Mouse (Mus musculus): ENCODE results near the gene Folr2. TPM values are rescaled to one million over a fixed set of nuclear protein-coding genes. Genes with fewer than 3 reads are reported as not detected.

Folr2 gene
- total RNA-seq (2021) = not detected
- long read RNA-seq, experiment 1 = 0 reads
- long read RNA-seq, experiment 2 = 0 reads

DNA sequence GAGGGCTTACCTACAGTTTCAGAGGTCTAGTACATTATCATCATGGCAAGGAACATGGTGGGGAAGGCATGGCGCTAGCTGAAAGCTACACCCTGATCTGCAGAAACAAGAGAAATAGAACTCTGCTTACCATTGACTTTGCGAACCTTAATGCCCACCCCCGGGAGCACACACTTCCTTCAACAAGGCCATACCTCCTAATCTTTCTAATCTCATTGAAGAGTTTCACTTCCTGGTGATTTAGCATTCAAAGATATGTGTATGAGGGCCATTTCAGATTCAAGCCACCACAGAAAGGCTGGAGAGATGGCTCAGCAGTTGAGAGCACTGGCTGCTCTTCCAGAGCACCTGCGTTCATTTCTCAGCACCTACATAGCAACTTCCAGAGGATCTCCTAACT lies at the start of gene Folr2:
Gene Folr2, minus strand, starts transcription at position 101 of the 400 bp plus-strand sequence.
- DNase-seq (ENCODE audit: extremely low spot score in 1 of 2, low spot score in 2 of 2) = no peak
- H3K27ac ChIP-seq = no peak within 1 kb of the TSS
- TF ChIP-seq CTCF (IDR thresholded peaks at IDR 0.05) = no peak

DNA sequence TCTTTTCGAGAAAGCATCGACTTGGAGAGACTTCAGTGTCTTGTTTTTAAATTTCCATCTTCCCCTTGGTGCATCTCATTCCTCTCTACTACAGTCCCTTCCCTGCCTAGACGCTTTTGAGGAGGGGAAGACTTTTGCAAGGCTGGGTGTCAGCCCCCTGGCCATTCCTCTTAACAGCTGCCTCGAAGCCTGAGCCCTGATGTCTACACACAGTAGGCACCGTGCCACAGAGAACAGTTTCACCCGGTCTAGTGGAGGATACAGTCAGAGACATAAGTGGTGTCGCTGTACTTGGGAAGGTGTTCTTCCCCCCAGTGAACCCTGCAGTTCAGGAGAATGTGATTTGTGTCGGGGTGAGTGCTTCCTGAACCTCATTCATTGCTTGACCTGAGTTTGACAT lies 49.7 kb upstream of the Folr2 start:
- Histone ChIP-seq H3K4me3 (peak overlapping the region; percentile 91), H3K27ac (peak overlapping the region; percentile 13; the same call in 1 of the 2 replicates)
- TF ChIP-seq CTCF (IDR thresholded peaks at IDR 0.05) = no peak
- intact Hi-C loops (cut with DNase I) = loop anchor here (2.0 to 5.0 kb wide), 2 partner anchors 26 to 244 kb away; partner anchors contain the start of genes Clpb and Lrrc51
- no peak for DNase-seq (ENCODE audit: extremely low spot score in 1 of 2, low spot score in 2 of 2)

More for the DNA sequence above, at the start of gene Folr2:
- no peak within 1 kb of the TSS for H3K4me3 ChIP-seq
- intact Hi-C loops (cut with DNase I) = no loop called here

DNA sequence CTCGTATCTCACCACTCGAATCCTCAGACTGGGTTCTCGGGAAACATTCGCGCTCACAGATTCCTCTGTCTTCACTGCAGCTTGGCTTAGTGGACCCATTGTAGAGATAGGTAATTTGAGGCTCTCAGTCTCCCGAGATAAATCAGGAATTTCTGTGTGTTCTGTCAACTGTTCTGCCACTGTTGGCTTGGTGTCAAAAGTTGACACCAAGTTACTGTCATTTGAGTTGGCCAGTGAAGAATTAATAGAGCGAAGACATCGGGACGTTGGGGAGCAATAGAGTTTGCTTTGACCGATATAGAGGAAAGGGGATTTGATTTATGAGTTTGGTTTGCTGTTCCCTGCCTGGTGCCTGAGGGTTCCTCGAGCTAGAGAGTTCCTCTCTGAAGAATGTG lies 49.3 kb upstream of the Folr2 start, which contains the start of gene Tomt:
Gene Tomt, minus strand, starts transcription at position 73 of the 395 bp plus-strand sequence.
- intact Hi-C loops (cut with DNase I) = loop anchor here (2.0 to 5.0 kb wide), 2 partner anchors 27 to 244 kb away; partner anchors contain the start of genes Clpb and Lrrc51
- no peak for DNase-seq (ENCODE audit: extremely low spot score in 1 of 2, low spot score in 2 of 2)
- Histone ChIP-seq H3K27ac (peak within 1 kb of the TSS; percentile 99), H3K4me3 (peak within 1 kb of the TSS; percentile 91)
- no peak for TF ChIP-seq CTCF (IDR thresholded peaks at IDR 0.05)

DNA sequence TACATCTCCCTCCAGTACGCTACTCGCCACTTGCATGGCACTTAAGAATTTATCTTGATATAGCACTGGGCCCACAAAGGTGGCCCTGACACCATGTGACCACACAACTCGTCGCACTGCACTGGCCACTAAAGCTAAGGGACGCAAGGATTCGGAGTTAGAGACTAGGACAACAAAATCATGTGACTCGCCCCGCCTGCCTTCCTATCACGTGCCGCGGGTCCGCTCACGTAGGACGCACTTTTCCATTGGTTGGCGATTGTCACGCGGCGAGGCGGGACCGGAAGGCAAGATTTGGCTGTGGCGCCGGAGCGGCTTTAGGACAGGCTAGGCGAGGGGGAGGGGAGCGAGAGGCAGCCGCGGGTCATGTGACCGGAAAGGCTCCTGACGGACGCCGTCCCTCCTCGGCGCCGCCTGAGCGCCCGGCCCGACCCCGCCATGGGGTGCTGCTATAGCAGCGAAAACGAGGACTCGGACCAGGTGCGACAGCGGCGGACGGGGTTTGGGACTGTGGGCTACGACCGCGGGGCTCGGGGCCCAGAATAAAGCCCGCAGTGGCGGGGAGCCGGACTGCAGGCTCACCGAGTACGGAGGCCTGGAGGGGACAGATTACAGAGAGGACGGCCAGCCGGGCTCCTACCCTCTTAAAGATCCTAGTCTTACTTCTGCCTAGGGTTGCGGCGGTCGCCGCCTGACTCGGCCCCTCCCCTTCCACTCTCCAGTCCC lies 48.7 kb upstream of the Folr2 start, which contains the start of gene Lamtor1:
Gene Lamtor1, plus strand, starts transcription at position 344 of the 726 bp plus-strand sequence.
- peak within 1 kb of the TSS; percentile 91 for H3K4me3 ChIP-seq
- intact Hi-C loops (cut with DNase I) = loop anchor here (2.0 to 5.0 kb wide), 2 partner anchors 27 to 243 kb away; partner anchors contain the start of genes Clpb and Lrrc51
- peak; percentile 6 for TF ChIP-seq CTCF (IDR thresholded peaks at IDR 0.05)
- peak; percentile 99 to 100 for DNase-seq (ENCODE audit: extremely low spot score in 1 of 2, low spot score in 2 of 2)
- peak within 1 kb of the TSS; percentile 99 for H3K27ac ChIP-seq

DNA sequence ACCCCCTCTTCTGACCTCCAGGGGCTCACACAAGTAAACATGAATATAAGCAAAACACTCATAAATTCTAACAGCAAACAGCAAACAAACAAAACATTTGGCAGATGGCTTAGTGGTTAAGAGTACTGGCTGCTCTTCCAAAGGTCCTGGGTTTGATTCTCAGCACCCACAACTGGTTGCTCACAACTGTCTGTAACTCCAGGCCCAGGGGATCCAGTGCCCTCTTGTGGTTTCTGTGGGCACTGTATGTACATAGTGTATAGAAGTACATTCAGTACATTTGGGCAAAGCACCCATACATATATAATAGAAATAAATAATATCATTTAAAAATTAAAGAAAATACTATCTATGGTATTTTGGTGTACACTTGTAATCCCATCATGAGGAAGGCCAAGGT lies 45.9 kb upstream of the Folr2 start:
- H3K4me3 ChIP-seq = no peak overlapping the region
- no peak for DNase-seq (ENCODE audit: extremely low spot score in 1 of 2, low spot score in 2 of 2)
- intact Hi-C loops (cut with DNase I) = no loop called here
- no peak; the same call in 1 of the 2 replicates for TF ChIP-seq CTCF (IDR thresholded peaks at IDR 0.05)
- H3K27ac ChIP-seq = no peak overlapping the region

DNA sequence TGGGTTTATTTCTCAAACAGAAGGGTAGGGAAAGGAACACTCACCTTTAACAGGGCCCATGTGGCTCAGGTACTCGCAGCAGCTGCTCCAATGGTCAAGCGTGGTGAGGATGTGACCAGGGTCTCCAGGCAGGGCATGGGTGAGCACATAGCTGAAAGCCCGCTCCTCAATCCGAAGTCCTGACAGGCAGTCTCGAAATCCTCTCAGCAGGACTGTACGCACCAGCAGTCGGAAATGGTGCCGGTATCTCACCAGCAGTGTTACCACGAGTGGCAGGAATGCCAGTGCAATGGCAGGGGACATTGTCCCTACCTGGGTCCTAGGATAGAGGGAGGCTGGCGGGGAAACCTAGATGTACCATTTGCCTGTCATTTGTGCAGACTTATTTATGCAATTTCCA lies 45.0 kb upstream of the Folr2 start:
- Histone ChIP-seq H3K27ac (no peak overlapping the region), H3K4me3 (no peak overlapping the region)
- intact Hi-C loops (cut with DNase I) = no loop called here
- DNase-seq (ENCODE audit: extremely low spot score in 1 of 2, low spot score in 2 of 2) = no peak
- TF ChIP-seq CTCF (IDR thresholded peaks at IDR 0.05) = no peak

DNA sequence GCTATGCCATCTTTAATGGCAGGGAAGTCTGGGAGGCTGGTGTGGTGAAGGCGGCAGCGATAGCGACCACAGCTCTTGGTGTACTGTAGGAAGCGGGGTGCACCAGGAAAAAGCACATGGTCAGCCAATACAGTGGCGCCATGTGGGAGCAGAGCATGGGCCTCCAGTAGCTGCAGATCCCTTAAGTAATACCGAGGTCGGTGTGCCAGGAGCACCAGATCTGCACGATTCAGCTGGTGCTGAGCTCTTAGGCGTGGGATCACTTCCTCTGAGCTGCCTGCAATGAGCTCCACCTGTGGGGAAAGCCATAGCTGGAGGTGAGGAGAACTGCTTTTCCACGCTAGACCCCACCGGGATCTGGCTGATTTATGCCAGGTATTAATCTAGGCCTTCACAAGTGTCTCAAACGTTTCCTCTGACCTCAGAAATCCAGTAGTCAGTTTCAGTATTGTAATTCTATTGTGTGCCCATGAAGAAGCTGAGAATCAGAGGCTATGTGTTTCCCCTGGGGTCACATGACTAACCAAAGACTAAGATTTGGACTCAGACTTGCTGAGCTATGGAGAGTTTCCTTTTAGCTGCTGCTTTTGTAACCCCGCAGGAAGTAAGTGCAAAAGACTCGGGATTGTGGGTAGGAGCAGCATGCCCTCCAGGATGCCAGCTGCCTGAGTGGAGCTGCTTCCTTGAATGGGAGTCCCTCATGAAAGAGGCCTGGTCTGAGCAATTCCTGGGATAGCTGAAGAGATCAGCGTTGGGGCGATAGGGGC lies 43.5 kb upstream of the Folr2 start:
- no peak for TF ChIP-seq CTCF (IDR thresholded peaks at IDR 0.05)
- intact Hi-C loops (cut with DNase I) = no loop called here
- no peak overlapping the region for H3K27ac ChIP-seq
- DNase-seq (ENCODE audit: extremely low spot score in 1 of 2, low spot score in 2 of 2) = no peak
- no peak overlapping the region for H3K4me3 ChIP-seq

DNA sequence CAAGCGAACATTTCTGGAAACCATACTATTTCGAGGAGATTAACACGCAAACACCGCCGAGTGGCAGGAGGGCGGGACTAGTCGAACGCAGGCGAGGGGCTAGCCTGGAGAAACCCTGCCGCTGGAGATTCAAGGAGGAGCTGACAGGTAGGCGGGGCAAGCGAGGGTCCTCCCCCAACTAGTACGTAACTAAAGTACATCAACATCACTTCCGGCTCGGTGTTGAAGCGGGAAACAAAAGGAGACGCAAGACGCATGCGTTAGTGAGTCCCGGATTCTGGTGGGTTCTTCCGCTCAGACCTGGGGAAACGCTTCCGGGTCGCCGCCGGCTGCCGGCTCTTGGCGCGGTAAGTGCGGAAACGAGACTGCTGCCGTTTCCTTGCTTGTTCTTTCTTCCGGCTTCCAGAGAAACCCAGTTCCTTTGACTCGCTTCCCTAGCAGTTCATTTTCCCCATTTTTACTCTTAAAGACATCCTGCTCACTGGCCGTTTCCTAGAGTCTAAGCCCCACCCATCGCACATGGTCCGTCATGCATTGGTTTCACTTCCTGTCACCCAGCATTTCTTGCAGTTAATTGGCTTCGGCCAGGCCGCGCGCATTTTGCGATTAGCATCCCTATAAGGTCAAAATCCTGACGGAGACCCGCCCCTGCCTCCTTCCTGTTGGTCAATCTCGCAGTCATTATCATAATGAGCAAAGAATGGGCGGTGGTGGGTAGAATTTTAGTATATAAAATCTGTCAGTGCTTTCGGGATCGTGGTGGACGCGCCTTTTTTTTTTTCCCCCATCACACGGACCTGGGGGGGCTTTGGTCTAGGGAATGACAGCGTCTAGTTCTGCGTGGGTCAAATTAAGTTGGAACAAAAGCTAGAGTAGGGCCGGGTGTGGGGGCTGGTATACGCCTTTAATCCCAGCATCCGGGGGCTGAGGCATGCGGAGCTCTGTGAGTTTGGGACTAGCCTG lies 39.4 kb upstream of the Folr2 start:
- intact Hi-C loops (cut with DNase I) = loop anchor here (1.0 to 5.0 kb wide), 3 partner anchors 36 to 229 kb away; partner anchors contain the start of gene Lrrc51
- DNase-seq (ENCODE audit: extremely low spot score in 1 of 2, low spot score in 2 of 2) = peak; percentile 91 to 95

DNA sequence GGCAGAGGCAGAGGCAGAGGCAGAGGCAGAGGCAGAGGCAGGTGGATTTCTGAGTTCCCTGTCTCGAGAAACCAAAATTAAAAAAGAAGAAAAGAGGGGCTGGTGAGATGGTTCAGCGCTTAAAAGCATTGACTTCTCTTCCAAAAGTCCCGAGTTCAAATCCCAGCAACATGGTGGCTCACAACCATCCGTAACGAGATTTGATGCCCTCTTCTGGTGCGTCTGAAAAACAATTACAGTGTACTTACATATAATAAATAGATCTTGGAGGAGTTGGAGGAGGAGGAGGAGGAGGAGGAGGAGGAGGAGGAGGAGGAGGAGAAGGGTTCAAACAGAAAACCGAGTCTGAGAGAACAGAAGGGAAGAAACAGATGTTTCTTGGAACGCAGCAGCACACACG lies 38.7 kb upstream of the Folr2 start:
- no peak; the same call in 1 of the 2 replicates for TF ChIP-seq CTCF (IDR thresholded peaks at IDR 0.05)
- Histone ChIP-seq H3K27ac (peak overlapping the region; percentile 90), H3K4me3 (peak overlapping the region; percentile 72)
- intact Hi-C loops (cut with DNase I) = loop anchor here (1.0 to 5.0 kb wide), 3 partner anchors 37 to 228 kb away; partner anchors contain the start of gene Lrrc51
- DNase-seq (ENCODE audit: extremely low spot score in 1 of 2, low spot score in 2 of 2) = no peak

More for the DNA sequence above, 39.4 kb upstream of the Folr2 start:
- H3K27ac ChIP-seq = peak overlapping the region; percentile 91
- peak overlapping the region; percentile 72 for H3K4me3 ChIP-seq
- no peak for TF ChIP-seq CTCF (IDR thresholded peaks at IDR 0.05)

DNA sequence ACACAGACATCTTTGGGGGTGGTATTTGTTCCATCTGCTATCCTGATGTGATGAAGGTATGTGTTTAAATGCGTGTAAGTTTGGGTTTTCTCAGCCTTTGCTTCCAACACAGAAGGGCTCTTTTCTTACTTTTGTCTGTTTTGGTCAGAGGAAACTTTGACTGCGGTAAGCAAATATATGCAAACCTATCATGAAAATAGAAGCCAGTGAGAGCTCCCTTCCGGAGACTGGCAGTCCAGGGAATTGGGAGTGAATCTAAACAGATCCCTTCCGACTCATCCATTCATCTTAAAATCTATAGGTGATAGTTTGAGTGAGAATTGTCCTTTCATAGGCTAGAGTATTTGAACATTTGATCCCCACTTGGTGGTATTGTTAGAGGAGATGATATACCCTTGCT lies 31.5 kb upstream of the Folr2 start:
- H3K27ac ChIP-seq = no peak overlapping the region
- H3K4me3 ChIP-seq = no peak overlapping the region
- intact Hi-C loops (cut with DNase I) = no loop called here
- no peak for TF ChIP-seq CTCF (IDR thresholded peaks at IDR 0.05)
- DNase-seq (ENCODE audit: extremely low spot score in 1 of 2, low spot score in 2 of 2) = no peak

DNA sequence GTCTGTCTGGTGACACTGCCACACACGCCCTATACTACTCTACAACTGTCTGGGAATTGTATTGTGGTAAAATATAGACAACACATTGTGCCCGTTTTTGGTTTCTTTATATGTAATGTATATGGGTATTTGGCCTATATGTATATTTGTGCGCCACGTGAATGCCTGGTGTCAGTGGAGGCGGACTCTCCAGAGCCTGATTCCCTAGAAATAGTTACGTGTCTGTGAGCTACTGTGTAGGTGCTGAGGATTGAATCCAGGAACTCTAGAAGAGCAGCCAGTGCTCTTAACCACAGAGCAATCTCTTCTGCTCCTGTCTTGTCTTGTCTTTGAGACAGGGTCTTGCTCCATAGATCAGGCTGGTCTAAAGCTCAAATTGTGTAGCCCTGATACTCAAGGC lies 29.3 kb upstream of the Folr2 start:
- no peak for TF ChIP-seq CTCF (IDR thresholded peaks at IDR 0.05)

More for the DNA sequence above, 29.3 kb upstream of the Folr2 start:
- no peak overlapping the region for H3K27ac ChIP-seq
- intact Hi-C loops (cut with DNase I) = no loop called here
- DNase-seq (ENCODE audit: extremely low spot score in 1 of 2, low spot score in 2 of 2) = no peak
- no peak overlapping the region for H3K4me3 ChIP-seq
